Mouse (Mus musculus) layer of hippocampus, adult 2 months (tissue): ENCODE data around the gene Nipal1. TPM values are rescaled to one million over a fixed set of nuclear protein-coding genes. Genes with fewer than 3 reads are reported as not detected.

Experiments
- DNase-seq, 2 experiments: peaks; one replicate each; pipeline ENCODE4 v3.0.0; 2022; ENCODE audit warnings: low spot score in 2 of 2
- H3K27ac ChIP-seq: fragments of 200-600 bp; 2 replicates; pipeline ENCODE4 v1.8.1; 2022
- H3K4me3 ChIP-seq: fragments of 200-600 bp; 2 replicates; pipeline ENCODE4 v1.8.1; 2022; ENCODE audit warnings: mild to moderate bottlenecking
- CTCF ChIP-seq: fragments of 200-600 bp; conservative IDR thresholded peaks from 2 replicates; pipeline ENCODE4 v1.8.1; 2022; ENCODE audit warnings: antibody characterized with exemption, mild to moderate bottlenecking, moderate library complexity
- total RNA-seq, 2 experiments: library from RNA; stranded (reverse); gene quantifications; 2 replicates each; pipeline ENCODE4 v1.2.3; 2021

The Nipal1 gene
- total RNA-seq, 2 experiments from 2014 or later: not detected

DNA sequence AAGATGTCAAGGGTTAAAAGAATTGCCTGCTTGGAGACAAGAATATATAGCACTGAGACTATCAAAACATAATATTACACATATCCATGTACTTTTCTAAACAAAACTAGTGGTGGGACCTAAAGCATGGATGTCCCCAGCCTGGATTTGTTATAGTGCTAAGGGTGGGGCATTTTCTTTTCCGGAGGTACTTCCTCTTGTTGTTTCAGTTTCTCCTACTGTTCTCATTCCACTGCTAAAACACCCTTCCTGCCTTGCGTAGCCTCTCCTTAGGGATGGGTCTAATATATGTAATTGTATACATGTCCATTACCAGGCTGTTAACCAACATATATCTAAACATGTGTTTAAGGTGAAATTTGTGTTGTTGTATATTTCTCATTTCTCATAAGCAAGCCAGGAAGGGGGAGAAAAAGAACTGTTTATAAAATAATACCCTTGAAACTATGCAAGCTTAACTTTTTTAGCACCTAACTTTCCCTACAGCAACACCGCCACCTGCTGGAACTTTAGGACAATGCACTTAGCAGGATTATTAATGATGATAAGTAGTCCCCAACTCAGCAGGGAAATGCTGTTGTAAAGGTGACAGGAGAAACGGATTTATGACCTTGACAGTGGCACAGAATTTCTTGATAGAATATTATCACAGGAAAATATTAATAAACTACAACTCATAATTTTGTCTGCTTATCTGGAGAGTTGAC, 63.1 kb downstream of the Nipal1 start:
- Histone ChIP-seq H3K27ac (no peak overlapping the region), H3K4me3 (no peak overlapping the region)
- TF ChIP-seq CTCF: peak; percentile 95
- peak; percentile 42 to 71 for DNase-seq

- Histone ChIP-seq H3K4me3 (no peak overlapping the region), H3K27ac (no peak overlapping the region)
- no peak for DNase-seq
- peak; percentile 62 for TF ChIP-seq CTCF
Measured at GRCm38 (mm10) chr5:72720587-72720986, 73.0 kb downstream of the Nipal1 start.

Other genes with a start within 250 kb of the Nipal1 start
- gene Corin, start 143.3 kb upstream of the Nipal1 start, total RNA-seq: under 1 TPM; 0.15 to 0.28 TPM
- gene Nfxl1, start 88.1 kb upstream of the Nipal1 start, total RNA-seq: 10 to 100 TPM; 12.8 to 20.6 TPM
- under 1 TPM in 1 of 2 experiments, not detected in 1; 0.38 TPM for gene Zar1, start 66.5 kb upstream of the Nipal1 start, total RNA-seq
- gene Gm5868, start 60.2 kb upstream of the Nipal1 start, total RNA-seq: under 1 TPM in 1 of 2 experiments, not detected in 1; 0.42 TPM
- gene Cnga1, start 3.5 kb upstream of the Nipal1 start, total RNA-seq: not detected
- not detected for gene Txk, start 105.0 kb downstream of the Nipal1 start, total RNA-seq
- 1 to 10 TPM; 1.1 to 1.8 TPM for gene Tec, start 220.7 kb downstream of the Nipal1 start, total RNA-seq